Mouse (Mus musculus): ENCODE measurements around the gene Fto.

- TF ChIP-seq POLR2A (IDR thresholded peaks at IDR 0.05; ENCODE audit: low read depth, low read length) (no peak), CTCF (conservative IDR thresholded peaks at IDR 0.05; ENCODE audit: insufficient read depth, insufficient read length, low read depth, low read length) (no peak)
Observed at GRCm38 (mm10) chr8:91557041-91557587, 243.8 kb downstream of the Fto start.
